Mouse (Mus musculus) kidney, adult 2 months (tissue): ENCODE data around the gene Ldoc1.

Source experiments
- CTCF ChIP-seq: fragments of 200-500 bp; conservative IDR thresholded peaks from 2 replicates; pipeline ENCODE4 v1.5.1; 2011; ENCODE audit warnings: low read depth, mild to moderate bottlenecking, control low read depth, low read length, moderate library complexity, mixed read lengths; ENCODE audit not compliant: insufficient read depth, insufficient read length
- POLR2A ChIP-seq: fragments of 200-500 bp; IDR thresholded peaks from one replicate; pipeline ENCODE4 v1.6.1; 2011; ENCODE audit warnings: low read depth, low read length, control low read depth

- TF ChIP-seq POLR2A (no peak), CTCF (no peak)
These were observed 14.0 kb downstream of the Ldoc1 start for GRCm38 (mm10) chrX:61723029-61723980.
